Mouse (Mus musculus) megakaryocyte progenitor cell, adult 5-6 weeks (primary cell): Measurements from ENCODE around the gene Edrf1. TPM values are rescaled to one million over a fixed set of nuclear protein-coding genes. Genes with fewer than 3 reads are reported as not detected.
A peak's percentile ranks its signal among the peaks of the same experiment; 100 is the strongest.
"Not testable (repeated sequence)": the region's sequence is repeated elsewhere in the genome, so short reads cannot be mapped to it uniquely, and the experiment has no call there.

Source experiments
- ATAC-seq: replicated peaks from 2 replicates; pipeline ENCODE4 v1.8.0; 2016; ENCODE audit warnings: mild to moderate bottlenecking, moderate TSS enrichment, inconsistent platforms; ENCODE audit not compliant: poor library complexity
- total RNA-seq, 2 experiments: library from RNA; stranded (forward) in 1 of 2; stranded (reverse) in 1 of 2; fragments of 157-497, 149-512 nt in 1 of 2; fragments of 200-1000 nt in 1 of 2; gene quantifications; 2 replicates each; pipeline versions ENCODE4 v1.2.3 to v1.2.4; 2015 to 2017

Gene Edrf1
- total RNA-seq, 2 experiments from 2014 or later, result 20.4 to 22.4 TPM

DNA sequence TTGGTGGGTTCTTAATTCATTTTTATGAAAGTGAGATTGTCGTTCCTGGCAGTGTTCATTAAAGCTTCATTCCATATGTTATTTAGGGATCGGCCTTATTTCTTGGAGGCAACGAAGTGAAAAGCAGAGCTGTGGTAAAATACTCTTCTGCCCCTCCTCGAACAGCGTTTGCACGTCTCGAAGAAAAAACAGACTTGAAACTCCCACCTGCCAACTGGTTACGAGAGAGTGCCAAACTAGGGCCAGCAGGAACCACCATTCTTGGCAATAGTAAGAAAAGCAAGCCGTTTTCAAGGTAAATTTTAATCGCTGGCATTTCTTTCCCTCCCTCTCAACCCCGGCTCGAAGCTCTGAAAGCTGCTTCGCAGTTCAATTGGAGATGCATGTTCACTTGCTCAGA lies 1.5 kb downstream of the Edrf1 start:
- ATAC-seq, result no peak

DNA sequence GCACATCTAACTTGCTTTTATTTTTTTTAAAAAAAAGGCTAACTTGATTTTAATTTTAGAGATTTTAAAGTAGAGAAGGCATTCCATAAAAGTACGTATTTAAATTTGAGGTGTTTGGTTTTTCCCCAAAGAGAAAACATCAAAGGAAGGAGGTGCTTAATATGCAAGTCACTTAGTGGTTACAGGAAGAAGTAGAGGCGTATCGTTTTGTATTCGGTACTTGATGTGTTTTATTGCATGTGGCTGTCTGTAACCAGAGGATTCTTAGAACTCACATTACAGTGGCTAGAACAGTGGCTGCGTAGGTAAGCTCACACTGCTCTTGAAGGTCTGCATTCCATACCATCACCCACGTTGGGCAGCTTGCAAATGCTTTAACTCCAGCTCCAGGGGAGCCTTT lies 8.4 kb downstream of the Edrf1 start:
- no peak for ATAC-seq

- no peak for ATAC-seq
These were observed 25.1 kb downstream of the Edrf1 start for GRCm38 (mm10) chr7:133662467-133662866.

DNA sequence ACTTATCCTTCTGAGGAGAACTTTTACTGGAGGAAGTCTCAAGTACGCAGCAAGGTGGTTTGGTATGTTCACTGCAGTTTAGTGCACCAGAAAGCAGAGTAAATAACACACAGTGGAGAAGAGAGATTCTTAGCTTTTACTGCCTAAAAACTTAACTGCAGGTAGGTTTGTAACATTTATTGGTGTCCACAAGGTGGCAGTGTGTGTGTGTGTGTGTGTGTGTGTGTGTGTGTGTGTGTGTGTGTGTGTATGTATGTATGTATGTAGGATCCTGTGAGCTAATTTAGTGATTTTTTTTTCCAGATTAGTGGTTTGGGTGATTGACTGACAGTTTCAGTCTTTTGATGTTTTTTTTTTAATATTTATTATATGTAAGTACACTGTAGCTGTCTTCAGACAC lies 31.7 kb downstream of the Edrf1 start:
- ATAC-seq, result 0 out of 2 replicates have a peak, but pooled peaks have one; percentile 44

- no peak for ATAC-seq
These were observed 32.6 kb downstream of the Edrf1 start for GRCm38 (mm10) chr7:133669946-133670345.

DNA sequence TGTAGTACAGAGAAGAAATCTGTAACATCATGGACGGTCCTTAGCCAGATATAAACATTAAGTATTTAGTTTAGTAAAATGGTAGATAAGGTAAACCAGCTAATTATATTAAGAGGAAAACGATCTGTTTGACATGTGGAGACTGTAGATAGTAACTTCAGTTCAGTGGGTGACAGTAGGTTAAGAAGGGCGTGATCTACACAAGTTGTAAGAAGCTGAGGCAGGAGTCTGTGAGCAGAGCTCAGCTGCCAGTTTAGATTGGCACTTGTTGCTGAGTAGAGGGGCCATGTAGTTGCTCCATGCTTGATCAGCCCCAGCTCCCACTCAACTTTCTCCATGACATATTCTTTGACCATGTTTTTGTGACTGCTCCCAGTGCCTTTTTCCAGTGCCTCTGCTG lies 33.5 kb downstream of the Edrf1 start:
- peak; percentile 85 for ATAC-seq

DNA sequence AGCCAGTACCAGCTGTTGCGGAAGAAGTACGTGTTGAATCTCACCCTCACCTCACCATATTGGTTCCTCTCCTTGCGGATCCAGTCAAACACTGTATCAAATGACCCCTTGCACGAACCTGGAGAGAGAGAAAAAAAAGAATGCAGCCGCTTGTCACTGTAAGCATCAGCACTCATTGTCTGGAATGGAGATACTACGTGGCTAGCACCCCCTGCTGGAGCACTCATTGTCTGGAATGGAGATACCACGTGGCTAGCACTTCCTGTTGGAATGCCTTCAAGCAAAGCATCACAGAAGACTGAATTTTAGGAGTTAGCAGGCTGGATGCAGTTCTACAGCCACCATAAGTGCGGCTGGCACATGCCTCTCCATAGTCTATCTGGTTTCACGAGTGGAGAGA lies 38.7 kb downstream of the Edrf1 start:
- peak; percentile 61 for ATAC-seq

DNA sequence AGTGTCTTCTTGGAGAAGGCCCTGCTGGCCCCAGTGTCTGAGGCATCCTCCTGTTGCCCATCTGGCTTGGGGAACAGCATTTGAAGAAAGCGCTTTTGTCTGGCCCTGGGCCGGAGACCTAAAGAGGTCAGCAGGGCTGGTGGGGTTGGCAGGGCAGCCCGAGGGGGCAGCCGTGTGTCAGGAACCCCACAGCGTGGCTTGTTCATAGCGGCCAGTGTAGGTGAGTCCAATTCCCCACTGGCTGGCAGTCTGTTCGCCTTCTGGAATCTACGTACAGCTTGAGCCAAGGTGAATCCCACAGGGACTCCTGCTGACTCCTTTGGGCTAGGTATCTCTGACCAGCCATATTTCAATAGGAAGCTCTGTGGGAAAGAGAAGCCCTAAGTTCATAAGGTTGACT lies 41.4 kb downstream of the Edrf1 start:
- ATAC-seq, result no peak

DNA sequence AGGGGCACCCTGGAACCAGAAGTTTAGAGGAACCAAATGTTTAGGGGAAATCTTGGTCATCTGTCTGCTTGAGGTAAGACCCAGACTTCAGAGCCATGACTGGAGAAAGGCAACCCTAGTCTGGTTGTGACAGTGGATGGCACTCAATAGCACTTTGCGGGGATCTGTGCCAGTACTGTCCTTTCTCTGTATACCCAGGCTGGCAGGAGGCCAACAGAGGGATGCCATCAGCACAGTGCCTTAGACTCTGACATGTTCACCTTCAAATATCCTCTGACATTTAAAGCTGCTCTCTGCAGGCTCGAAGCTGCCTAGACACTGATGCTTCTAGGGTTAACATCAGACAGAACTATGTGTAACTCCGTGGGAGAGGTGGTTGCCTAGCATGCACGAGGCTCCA lies 42.1 kb downstream of the Edrf1 start:
- ATAC-seq, result no peak

- ATAC-seq, result no peak
These were observed 42.6 kb downstream of the Edrf1 start, which contains the start of gene Mmp21 for GRCm38 (mm10) chr7:133679961-133680360. Gene Mmp21 (minus strand): TSS chr7:133680061.

DNA sequence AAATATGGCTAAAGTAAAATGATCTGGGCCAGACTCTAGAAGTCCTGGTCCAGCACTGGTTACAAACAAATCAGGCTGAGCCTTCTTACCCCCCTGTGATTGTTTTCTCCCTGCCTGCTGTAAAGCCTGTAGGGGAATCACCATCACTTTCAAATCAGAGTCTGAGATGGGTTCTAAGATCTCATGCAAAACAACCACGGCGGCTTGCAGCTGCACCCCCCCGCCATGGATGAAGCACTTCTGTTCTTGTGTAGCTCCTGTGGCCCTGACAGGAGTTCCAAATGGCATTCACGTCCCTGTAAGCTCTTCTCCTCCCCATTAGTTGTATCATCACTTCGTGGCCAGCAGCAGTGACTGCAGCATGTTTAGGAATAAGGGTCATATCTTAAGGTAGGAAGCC lies 46.3 kb downstream of the Edrf1 start:
- 0 out of 2 replicates have a peak, but pooled peaks have one; percentile 33 for ATAC-seq

GRCm38 (mm10) chr7:133684110-133684509 lies 46.8 kb downstream of the Edrf1 start:
- peak; percentile 41 for ATAC-seq

GRCm38 (mm10) chr7:133684701-133685100 lies 47.4 kb downstream of the Edrf1 start:
- ATAC-seq, result peak; percentile 72

- not testable (repeated sequence) for ATAC-seq
These were observed 48.3 kb downstream of the Edrf1 start for GRCm38 (mm10) chr7:133685644-133686043.

DNA sequence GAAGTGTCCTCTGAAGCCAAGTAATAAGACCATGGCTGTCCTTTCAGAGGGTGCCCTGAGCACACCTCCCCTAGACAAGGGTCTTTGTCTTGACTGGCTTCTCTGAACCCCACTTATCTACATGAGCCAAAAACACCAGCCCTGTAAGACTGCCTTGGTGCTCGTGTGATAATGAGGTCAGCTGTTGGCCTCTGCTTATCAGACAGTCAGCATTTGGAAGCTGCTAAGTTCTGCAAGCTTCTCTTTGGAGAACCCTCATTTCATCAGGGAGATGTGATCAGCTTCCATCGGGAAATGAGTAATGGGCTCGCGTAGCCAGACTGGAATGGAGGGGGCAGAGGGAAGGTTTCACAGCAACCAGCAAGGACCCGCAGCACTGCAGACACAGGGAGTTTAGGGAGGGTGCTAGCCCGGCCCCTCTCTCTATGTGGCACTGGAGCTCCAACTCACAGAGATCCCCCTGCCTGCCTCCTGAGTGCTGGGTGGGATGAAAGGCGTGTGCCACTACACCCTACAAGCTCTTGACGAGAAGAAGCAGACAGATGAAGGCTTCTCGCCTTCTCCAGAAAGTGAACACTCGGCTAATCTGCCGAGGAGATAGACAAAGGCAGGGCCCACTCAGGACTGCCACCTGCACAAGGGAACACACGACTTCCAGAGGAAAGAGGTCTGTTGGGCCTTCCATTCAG lies 60.8 kb downstream of the Edrf1 start:
- ATAC-seq, result peak; percentile 68

GRCm38 (mm10) chr7:133699885-133700284 lies 62.5 kb downstream of the Edrf1 start:
- ATAC-seq, result peak; percentile 21; the same call in 1 of the 2 replicates

GRCm38 (mm10) chr7:133701366-133701765 lies 64.0 kb downstream of the Edrf1 start:
- no peak for ATAC-seq

DNA sequence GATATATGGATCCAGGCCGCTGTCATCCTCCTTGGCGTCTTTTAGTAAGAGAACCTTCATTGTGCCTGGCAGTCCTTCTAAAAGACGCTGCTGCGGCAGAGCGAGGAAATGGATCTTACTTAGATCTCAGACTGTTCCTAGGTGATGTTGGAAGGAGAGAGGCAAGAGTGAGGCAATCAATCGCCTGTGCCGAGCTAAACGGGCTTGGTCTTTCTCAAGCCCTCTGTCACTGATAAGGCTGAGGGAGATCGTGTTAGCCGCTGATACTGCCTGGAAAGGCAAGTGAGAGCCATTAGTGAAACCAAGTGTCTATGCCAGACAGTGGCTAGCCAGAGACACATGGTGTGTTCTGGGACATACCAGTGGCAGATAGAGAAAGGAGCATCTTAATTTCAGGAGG lies 65.0 kb downstream of the Edrf1 start:
- peak; percentile 82 for ATAC-seq

DNA sequence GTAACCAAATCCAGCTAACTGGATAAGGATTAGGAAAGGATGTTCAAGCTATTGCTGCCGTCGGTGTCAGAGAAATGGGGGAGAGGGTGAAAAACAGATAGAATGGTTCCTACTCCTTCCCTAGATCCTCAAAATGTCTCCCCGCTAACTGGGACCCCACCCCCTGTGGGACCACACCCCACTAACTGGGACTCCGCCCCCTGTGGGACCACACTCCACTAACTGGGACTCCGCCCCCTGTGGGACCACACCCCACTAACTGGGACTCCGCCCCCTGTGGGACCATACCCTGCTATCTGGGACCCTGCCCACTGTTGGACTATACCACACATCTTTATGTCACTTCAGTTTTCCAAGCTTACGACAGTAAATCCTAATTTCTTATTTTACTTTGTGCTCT lies 66.6 kb downstream of the Edrf1 start:
- ATAC-seq, result no peak

DNA sequence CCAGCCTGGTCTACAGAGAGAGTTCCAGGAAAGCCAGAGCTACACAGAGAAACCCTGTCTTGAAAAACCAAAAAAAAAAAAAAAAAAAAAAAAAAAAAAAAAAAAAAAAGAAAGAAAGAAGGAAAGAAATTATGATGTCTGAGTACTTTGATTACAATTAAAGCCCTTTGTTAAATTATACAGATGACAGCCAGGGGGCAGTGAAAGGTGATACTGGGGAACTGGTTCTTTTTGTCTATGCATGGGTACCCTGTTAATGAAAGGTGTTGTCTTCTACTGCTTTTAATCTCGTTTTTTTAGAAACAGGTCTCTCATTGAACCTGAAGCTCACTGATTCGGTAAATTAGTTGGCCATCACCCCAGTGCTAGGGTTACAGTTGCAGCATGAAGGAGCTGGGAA lies 70.0 kb downstream of the Edrf1 start:
- ATAC-seq, result no peak

DNA sequence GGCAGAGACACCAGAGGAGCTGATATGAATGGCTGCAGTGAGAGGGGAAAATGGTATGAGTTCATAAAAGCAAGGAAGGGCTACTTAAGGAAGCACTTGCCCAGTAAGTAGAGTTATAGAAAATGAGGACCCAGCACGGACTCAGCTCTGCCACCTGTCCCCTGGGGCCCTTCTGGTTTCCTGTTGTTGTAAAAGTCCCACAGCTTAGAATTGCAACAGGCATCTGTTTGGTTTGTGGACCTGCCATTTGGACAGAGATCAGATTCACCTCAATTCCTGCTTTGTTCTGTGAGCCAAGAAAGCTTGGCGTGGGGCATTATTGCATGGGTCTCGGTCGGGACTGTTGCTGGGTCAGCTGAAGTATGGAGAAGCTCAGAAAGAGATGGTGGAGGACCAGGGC lies 78.0 kb downstream of the Edrf1 start:
- ATAC-seq, result no peak

GRCm38 (mm10) chr7:133718580-133718979 lies 81.2 kb downstream of the Edrf1 start:
- ATAC-seq, result no peak

DNA sequence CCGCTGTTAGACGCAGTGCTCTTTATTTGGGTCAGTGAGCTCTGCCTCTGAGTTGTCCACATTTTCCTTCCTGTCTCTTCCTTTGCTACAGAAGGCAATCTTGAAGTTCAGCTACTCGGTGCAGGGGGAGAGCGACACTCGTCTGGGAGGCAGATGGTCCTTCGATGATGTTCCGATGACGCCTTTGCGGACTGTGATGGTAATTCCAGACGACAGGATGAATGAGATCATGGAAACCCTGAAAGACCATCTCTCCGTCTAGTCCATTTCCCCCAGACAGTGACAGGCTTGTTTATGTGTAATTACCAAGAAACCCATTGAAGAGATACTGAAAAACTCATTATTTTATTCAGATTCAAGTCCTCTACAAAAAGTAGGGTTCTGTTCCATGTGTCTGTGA lies 83.3 kb downstream of the Edrf1 start:
- ATAC-seq, result no peak
